Mouse (Mus musculus): ENCODE results near the gene Gprc5c.

Gene Gprc5c

GRCm38 (mm10) chr11:114843818-114844463 lies 7.0 kb upstream of the Gprc5c start:
- no peak for DNase-seq

- DNase-seq: no peak
Measured at GRCm38 (mm10) chr11:114844464-114845220, 6.3 kb upstream of the Gprc5c start.

GRCm38 (mm10) chr11:114846336-114846735 lies 4.6 kb upstream of the Gprc5c start:
- DNase-seq: no peak

DNA sequence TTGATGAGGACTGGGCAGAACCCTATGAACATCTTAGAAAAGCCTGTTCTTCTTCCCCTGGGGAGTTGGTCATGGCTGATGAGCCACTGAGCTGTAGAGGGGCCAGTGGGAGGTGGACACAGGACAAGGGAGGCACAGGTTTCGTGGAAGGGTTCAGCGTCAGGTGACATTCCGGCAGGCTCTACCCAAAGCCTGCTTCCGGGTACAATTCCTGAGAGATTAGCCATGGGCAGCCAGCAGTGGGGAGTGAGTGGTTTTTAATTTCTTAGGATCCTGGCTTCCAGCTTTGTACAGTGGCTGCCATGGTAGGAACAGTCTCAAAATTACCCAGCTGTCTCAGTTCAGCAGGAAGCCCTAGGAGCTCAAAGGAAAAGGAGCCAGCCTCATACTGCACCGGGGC lies 3.9 kb upstream of the Gprc5c start:
- DNase-seq: no peak

GRCm38 (mm10) chr11:114849572-114849971 lies 1.4 kb upstream of the Gprc5c start:
- DNase-seq: no peak

DNA sequence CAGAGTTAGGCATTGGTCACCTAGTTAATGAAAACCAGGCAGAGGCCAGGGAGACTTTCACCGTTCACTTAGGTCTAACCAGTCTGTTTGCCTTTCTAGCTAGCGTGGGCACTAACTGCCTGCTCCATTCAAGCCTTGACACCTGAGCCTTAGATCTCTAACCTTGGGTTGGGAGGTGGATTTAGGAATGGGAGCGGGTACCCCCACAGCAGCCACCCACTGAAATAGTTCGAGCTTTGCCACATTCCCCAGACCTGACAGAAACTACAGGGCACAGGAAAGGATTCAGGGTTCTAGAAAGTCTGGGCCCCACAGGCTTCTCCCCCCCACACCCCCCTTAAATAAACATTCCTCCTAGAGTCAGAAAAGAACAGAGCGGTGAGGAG lies 893 bp upstream of the Gprc5c start:
- no peak for DNase-seq

- DNase-seq: no peak
Measured at GRCm38 (mm10) chr11:114851269-114851607, 286 bp downstream of the Gprc5c start.

GRCm38 (mm10) chr11:114851608-114852310 lies 807 bp downstream of the Gprc5c start:
- peak; percentile 49 for DNase-seq

DNA sequence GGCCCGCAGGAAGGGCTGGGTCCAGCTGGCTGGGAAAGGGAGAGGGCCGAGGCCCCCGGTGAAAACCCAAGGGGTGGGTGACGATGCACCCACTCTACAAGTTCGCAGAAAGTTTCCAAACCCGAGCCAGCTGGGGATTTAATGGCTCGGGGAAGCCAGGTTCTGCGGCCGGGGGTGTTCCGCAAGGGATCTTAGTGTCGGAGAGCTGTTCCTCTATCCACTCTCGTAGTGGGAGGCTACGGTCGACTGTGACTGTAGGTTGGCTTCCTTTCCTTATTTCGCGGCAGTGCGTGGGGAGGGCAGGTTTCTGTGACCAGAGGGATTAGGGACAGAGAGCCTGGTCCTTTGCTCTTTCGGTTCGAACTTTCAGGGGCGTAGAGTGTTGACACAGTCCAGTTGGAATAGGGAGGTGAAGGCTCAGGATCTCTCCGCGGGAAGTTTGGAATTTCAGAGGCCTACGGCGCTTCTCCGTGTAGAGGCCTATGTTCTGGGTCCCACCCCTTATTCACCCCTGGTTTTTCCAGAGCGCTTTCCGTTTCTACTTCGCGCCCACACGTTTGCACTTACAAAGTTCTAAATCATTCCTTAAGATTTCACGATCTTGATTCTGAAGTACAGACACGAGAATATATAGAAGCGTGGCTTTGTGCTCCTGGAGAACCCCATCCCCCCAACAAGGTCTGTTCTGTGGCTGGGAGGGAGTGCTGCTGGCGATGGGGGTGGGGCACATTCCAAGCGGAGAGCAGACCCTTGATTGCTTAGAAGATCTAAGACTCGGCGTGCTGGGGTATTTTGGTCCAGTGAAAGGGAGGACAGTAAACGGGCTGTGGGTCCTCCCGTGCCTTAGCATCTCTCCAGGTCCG lies 1.6 kb downstream of the Gprc5c start:
- DNase-seq: no peak

GRCm38 (mm10) chr11:114853174-114853838 lies 2.4 kb downstream of the Gprc5c start:
- DNase-seq: no peak

DNA sequence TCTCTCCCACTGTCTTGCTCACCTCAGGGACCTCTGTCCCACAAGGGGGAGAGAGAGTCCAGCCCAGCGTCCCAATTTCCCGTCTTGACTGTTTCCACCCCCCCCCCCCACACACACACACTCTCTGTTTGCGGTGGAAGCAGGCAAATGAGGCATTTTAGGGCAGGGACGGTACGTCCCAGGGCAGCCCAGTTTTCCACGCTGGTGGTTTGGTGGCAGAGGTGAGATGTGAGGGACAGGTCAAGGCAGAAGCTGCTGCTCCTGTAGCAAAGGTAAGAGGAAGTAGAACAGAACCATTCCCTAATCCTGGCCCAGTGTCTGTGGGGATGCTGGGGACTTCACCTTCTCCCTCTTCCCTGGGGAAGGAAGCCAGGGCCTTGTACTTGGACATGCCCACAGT lies 3.6 kb downstream of the Gprc5c start:
- DNase-seq: no peak

- no peak for DNase-seq
Measured at GRCm38 (mm10) chr11:114856125-114856524, 5.2 kb downstream of the Gprc5c start.

- DNase-seq: no peak
Measured at GRCm38 (mm10) chr11:114858641-114859040, 7.7 kb downstream of the Gprc5c start.

DNA sequence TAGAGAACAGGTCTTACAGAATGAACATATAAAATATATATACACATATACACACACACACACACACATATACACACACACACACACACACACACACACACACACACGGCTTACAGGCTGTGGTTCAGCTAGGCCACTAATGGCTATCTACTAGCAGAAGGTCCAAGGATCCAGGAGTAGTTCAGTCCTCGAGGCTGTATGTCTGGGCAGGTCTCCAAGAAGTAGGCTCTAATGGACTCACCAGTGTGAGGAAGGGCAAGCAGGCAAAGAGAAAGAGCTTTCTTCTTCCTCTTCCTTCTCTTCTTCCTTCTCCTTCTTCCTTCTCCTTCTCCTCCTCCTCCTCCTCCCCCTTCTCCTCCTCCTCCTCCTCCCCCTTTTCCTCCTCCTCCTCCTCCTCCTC lies 10.1 kb downstream of the Gprc5c start:
- no peak for DNase-seq

GRCm38 (mm10) chr11:114862687-114863086 lies 11.7 kb downstream of the Gprc5c start:
- DNase-seq: no peak

DNA sequence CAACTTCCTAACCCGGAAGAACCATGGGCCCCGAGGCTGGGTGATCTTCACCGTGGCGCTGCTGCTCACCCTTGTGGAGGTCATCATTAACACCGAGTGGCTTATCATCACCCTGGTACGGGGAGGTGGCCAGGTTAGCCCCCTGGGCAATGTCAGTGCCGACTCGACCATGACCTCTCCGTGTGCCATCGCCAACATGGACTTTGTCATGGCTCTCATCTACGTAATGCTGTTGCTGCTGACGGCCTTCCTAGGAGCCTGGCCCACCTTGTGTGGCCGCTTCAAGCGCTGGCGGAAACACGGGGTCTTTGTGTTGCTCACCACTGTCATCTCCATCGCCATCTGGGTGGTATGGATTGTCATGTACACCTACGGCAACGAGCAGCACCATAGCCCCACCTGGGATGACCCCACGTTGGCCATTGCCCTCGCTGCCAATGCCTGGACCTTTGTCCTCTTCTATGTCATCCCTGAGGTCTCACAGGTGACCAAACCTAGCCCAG lies 13.0 kb downstream of the Gprc5c start:
- no peak for DNase-seq

- no peak for DNase-seq
Measured at GRCm38 (mm10) chr11:114865999-114866398, 15.0 kb downstream of the Gprc5c start.

GRCm38 (mm10) chr11:114866486-114867360 lies 15.8 kb downstream of the Gprc5c start:
- peak; percentile 54 for DNase-seq

- no peak for DNase-seq
Measured at GRCm38 (mm10) chr11:114867361-114868235, 16.6 kb downstream of the Gprc5c start.

DNA sequence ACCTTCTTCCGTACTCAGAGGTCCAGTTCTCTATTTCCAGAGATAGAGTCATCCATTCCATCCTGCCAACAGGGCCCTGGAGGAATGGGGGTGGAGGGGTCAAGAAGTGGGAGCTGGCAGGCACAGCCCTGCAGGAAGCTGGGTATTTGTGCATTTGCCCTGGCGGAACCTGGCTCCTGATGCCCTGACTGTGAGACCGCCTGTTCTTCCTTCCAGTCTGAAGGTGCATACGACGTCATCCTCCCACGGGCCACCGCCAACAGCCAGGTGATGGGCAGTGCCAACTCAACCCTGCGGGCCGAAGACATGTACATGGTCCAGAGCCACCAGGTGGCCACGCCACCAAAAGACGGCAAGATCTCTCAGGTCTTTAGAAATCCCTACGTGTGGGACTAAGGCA lies 17.3 kb downstream of the Gprc5c start:
- DNase-seq: no peak
